Mouse (Mus musculus) midbrain, postnatal 0 days (tissue): Measurements from ENCODE around the gene Crim1. TPM values are rescaled to one million over a fixed set of nuclear protein-coding genes. Genes with fewer than 3 reads are reported as not detected.

Experiments
- ATAC-seq: fragments of 200-750 bp; cut with Nextera tagmentation; 2 replicates; pipeline ENCODE4 v1.8.0; 2017; ENCODE audit warnings: moderate number of reproducible peaks, mild to moderate bottlenecking, moderate TSS enrichment, moderate library complexity; ENCODE audit not compliant: low FRiP score
- DNase-seq: peaks from one replicate; pipeline ENCODE4 v3.0.0-alpha.2; 2015; ENCODE audit warnings: low spot score
- H3K27ac ChIP-seq: fragments of 300-500 bp; sonication (generic); 2 replicates; pipeline ENCODE4 v1.5.1; 2014; ENCODE audit warnings: low read depth, mild to moderate bottlenecking, low read length, mixed read lengths
- H3K27me3 ChIP-seq: fragments of 300-500 bp; sonication (generic); 2 replicates; pipeline ENCODE4 v1.6.1; 2014; ENCODE audit warnings: low read length, control low read depth, mixed read lengths; ENCODE audit not compliant: insufficient read depth
- H3K36me3 ChIP-seq: fragments of 300-500 bp; sonication (generic); 2 replicates; pipeline ENCODE4 v1.6.1; 2014; ENCODE audit warnings: low read length, control low read depth, mixed read lengths; ENCODE audit not compliant: insufficient read depth
- H3K4me1 ChIP-seq: fragments of 300-500 bp; sonication (generic); 2 replicates; pipeline ENCODE4 v1.6.1; 2014; ENCODE audit warnings: mild to moderate bottlenecking, control low read depth, antibody characterized with exemption, low read length, mixed read lengths; ENCODE audit not compliant: insufficient read depth
- H3K4me2 ChIP-seq: fragments of 300-500 bp; sonication (generic); 2 replicates; pipeline ENCODE4 v1.6.1; 2014; ENCODE audit warnings: low read depth, mild to moderate bottlenecking, low read length, mixed read lengths; ENCODE audit not compliant: poor library complexity, severe bottlenecking
- H3K4me3 ChIP-seq: fragments of 300-500 bp; sonication (generic); 2 replicates; pipeline ENCODE4 v1.5.1; 2014; ENCODE audit warnings: low read depth, mild to moderate bottlenecking, low read length, moderate library complexity
- H3K9ac ChIP-seq: fragments of 300-500 bp; sonication (generic); replicated peaks from 2 replicates; pipeline ENCODE4 v1.6.1; 2014; ENCODE audit warnings: mild to moderate bottlenecking, low read length, moderate library complexity, mixed read lengths; ENCODE audit not compliant: poor library complexity, severe bottlenecking
- H3K9me3 ChIP-seq: fragments of 300-500 bp; sonication (generic); 2 replicates; pipeline ENCODE4 v1.6.1; 2016; ENCODE audit warnings: low read length, control low read depth
- CTCF ChIP-seq: IDR thresholded peaks from 2 replicates; pipeline ENCODE4 v1.5.1; 2016; ENCODE audit warnings: antibody characterized with exemption, mild to moderate bottlenecking
- WGBS: fragments of 180-500 bp; shearing (Covaris S2); extraction: QIAGEN DNeasy Blood & Tissue Kit; methylation state at CpG from one replicate; pipeline ENCODE4 v1.1.7; 2014; 5-methylcytosine and 5-hydroxymethylcytosine counted together
- polyA plus RNA-seq: library from polyadenylated mRNA; unstranded; fragments of >200 nt; fragmentation: Nextera tagmentation; extraction: Ambion mirVana; gene quantifications from 2 replicates; pipeline ENCODE4 v1.2.1, GENCODE M21; 2015
- total RNA-seq: library from RNA; depleted of rRNA; stranded (reverse); fragments of >200 nt; gene quantifications from 2 replicates; pipeline ENCODE4 v1.2.3, GENCODE M21; 2014

Gene Crim1
- total and polyA plus RNA-seq, 2 experiments from 2014 or later, result 16.5 to 119 TPM

DNA sequence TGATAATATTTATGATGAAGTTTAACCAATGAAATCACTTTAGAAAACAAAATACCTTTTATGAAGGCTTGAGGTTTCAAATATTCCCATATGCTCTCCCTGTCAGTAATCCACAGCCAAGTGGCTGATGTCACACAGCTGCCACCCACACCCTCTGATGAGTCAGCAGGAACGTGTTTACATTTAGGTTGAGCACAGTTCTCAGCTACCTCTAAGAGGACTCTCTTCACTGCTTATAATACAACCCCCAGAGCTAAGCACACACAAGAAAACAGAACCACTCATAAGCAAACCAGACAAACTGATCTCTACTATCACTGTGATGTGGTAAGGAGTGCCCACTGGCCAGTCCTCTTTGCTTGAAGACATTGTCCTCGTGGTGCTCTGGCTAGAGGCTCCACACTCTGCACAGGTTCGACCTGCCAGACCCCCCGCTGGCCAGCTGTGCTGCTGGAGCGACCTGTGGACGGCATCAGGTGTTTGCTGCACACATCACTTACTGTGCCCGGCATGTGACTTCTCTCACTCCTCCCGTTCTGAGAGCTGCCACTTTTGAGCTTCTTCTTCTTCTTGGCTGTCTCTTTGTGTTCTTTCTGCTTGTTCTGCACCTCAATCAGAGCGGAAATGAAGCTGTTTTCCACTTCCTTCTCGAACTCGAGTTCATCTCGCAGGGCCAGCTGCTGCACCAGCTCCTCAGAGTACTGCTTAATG, 200.2 kb downstream of the Crim1 start:
- Histone ChIP-seq H3K4me1 (no peaks in the 10 kb centered on the region), H3K9me3 (no peaks in the 10 kb centered on the region), H3K9ac (no peak overlapping the region), H3K4me3 (no peak overlapping the region), H3K27ac (no peak overlapping the region), H3K36me3 (peaks cover 7% of the 10 kb centered on the region), H3K27me3 (no peaks in the 10 kb centered on the region), H3K4me2 (no peak overlapping the region)
- no peak for TF ChIP-seq CTCF
- 86% methylated on average over 12 of the region's 12 CpGs for WGBS
- DNase-seq (no peak), ATAC-seq (no peak)

DNA sequence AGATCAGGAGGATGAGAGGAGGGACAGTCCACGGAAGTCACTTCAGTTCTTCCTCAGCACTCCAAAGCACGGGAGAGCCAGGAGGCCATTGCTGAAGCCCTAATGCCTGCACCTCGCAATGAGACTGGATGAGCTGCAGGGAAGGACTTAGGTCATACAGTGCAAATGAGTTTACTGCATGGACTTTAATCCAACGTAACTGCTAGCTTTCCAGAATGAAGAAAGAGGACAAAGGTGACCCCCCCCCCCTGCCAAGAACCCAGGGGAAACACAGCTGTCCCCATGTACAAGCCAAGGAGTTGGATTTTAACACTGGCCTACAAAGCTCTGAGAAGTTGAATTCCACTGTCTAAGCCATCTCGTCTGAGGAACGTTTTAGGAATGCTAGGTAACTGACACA, 201.3 kb downstream of the Crim1 start:
- DNase-seq (no peak), ATAC-seq (no peak)
- no peak overlapping the region for H3K9ac ChIP-seq
- no peaks in the 10 kb centered on the region for H3K9me3 ChIP-seq
- no peak overlapping the region for H3K4me3 ChIP-seq
- WGBS, result 59% methylated on average over 6 of the region's 6 CpGs
- no peak overlapping the region for H3K4me2 ChIP-seq
- H3K36me3 ChIP-seq, result peaks cover 7% of the 10 kb centered on the region
- H3K27me3 ChIP-seq, result no peaks in the 10 kb centered on the region
- H3K27ac ChIP-seq, result no peak overlapping the region
- TF ChIP-seq CTCF, result no peak
- H3K4me1 ChIP-seq, result no peaks in the 10 kb centered on the region

DNA sequence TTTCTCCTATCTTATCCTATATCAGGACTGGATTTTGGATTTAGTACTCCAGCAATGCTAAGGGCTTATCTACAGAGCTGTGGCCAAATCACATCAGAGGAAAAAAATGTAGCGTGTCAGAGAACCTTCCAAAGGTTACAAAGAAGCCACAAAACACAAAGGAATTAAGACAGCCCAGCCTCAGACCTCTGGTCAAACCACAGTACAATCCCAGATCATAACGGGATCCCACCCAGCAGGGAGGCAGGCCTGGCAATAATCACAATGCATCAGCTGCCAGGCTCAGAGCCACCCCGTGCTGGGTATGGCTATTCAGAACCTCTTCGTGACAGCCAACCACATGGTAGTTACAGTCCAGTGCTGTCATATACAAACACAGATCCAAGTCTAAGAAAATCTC, 201.7 kb downstream of the Crim1 start:
- Histone ChIP-seq H3K27me3 (no peaks in the 10 kb centered on the region), H3K4me1 (no peaks in the 10 kb centered on the region), H3K27ac (no peak overlapping the region), H3K9me3 (no peaks in the 10 kb centered on the region), H3K36me3 (peaks cover 7% of the 10 kb centered on the region), H3K9ac (no peak overlapping the region), H3K4me2 (no peak overlapping the region), H3K4me3 (no peak overlapping the region)
- DNase-seq (peak; percentile 23), ATAC-seq (no peak)
- no peak for TF ChIP-seq CTCF
- 38% methylated on average over 4 of the region's 4 CpGs for WGBS

DNA sequence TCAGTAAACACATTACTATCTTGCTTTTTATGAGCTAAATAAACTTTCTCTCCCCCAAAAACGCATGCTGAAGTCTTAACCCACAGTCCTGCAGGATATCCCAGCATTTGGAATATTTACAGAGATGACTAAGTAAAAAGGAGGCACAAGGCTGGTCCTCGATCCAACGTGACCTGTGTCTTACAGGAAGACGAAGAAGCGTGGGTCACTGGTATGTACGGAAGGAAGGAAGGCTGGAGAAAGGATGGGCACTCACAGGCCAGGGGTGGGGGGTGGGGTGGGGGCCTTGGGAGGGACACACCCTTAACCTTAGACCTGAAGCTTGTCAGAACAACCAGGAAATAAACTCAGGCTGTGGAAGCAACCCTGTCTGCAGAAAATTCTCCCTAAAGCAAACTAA, 202.1 kb downstream of the Crim1 start:
- Histone ChIP-seq H3K36me3 (peaks cover 7% of the 10 kb centered on the region), H3K9me3 (no peaks in the 10 kb centered on the region), H3K27me3 (no peaks in the 10 kb centered on the region), H3K4me1 (no peaks in the 10 kb centered on the region), H3K4me3 (no peak overlapping the region), H3K4me2 (no peak overlapping the region), H3K9ac (no peak overlapping the region), H3K27ac (no peak overlapping the region)
- TF ChIP-seq CTCF, result no peak
- WGBS, result 85% methylated on average over 6 of the region's 6 CpGs
- DNase-seq, result no peak
- ATAC-seq, result no peak

DNA sequence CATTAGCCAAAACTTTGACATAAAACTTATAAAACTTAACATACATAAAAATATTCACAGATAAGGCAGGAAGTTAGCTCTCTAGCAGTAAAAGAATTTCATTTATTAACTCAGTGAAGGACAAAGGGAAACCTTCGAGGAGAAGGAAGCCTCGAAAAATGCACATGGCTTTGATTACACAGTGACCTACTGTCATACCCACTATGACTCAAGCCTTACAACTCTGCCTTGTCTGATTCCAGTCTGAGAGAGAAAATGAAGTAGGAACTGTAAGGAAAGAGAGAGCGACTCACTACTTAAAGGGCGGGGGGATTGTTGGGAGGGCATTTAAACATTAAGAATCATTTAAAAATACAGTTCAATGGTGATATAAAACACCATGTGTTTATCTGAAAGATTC, 203.2 kb downstream of the Crim1 start:
- WGBS, result 84% methylated on average over 4 of the region's 4 CpGs
- DNase-seq (no peak), ATAC-seq (no peak)
- H3K27ac ChIP-seq, result no peak overlapping the region
- no peak overlapping the region for H3K9ac ChIP-seq
- TF ChIP-seq CTCF, result no peak
- H3K4me3 ChIP-seq, result no peak overlapping the region
- no peak overlapping the region for H3K4me2 ChIP-seq
- peaks cover 7% of the 10 kb centered on the region for H3K36me3 ChIP-seq
- no peaks in the 10 kb centered on the region for H3K27me3 ChIP-seq
- no peaks in the 10 kb centered on the region for H3K9me3 ChIP-seq
- no peaks in the 10 kb centered on the region for H3K4me1 ChIP-seq

DNA sequence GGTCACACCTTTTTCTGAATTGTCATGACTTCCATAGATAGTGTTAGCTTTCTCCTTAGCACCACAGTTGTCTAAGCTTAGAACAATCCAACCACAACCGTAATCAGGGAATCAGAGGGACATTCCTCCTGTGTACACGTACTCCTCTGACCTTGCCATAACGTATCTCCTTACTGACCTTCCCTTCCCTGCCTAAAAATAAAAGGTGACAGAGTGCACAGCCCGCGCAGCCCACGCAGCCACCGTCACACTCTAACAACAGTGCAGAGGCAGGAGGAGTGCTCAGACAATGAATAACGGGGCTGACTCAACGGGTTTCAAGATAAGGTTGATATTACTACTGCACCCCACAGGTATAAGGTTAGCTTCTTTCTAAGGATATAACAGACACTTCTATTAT, 203.8 kb downstream of the Crim1 start:
- no peak overlapping the region for H3K27ac ChIP-seq
- TF ChIP-seq CTCF, result no peak
- peaks cover 7% of the 10 kb centered on the region for H3K36me3 ChIP-seq
- ATAC-seq (no peak), DNase-seq (no peak)
- no peaks in the 10 kb centered on the region for H3K9me3 ChIP-seq
- no peaks in the 10 kb centered on the region for H3K4me1 ChIP-seq
- no peak overlapping the region for H3K4me3 ChIP-seq
- H3K4me2 ChIP-seq, result no peak overlapping the region
- H3K9ac ChIP-seq, result no peak overlapping the region
- H3K27me3 ChIP-seq, result no peaks in the 10 kb centered on the region
- 96% methylated on average over 9 of the region's 9 CpGs for WGBS
